Mouse (Mus musculus): Measurements from ENCODE around the gene Chrm3. TPM values are rescaled to one million over a fixed set of nuclear protein-coding genes. Genes with fewer than 3 reads are reported as not detected.
A peak's percentile ranks its signal among the peaks of the same experiment; 100 is the strongest.

Gene Chrm3
- total and polyA plus RNA-seq, 2 experiments from 2014 or later: 2.8 to 14.8 TPM

- Histone ChIP-seq H3K9me3 (ENCODE audit: low read length) (no peaks in the 10 kb centered on the region), H3K4me1 (ENCODE audit: insufficient read depth) (no peaks in the 10 kb centered on the region), H3K4me2 (ENCODE audit: low read depth) (no peak overlapping the region), H3K27ac (ENCODE audit: low read depth, low read length) (no peak overlapping the region), H3K27me3 (ENCODE audit: insufficient read depth, low read length) (no peaks in the 10 kb centered on the region), H3K9ac (no peak overlapping the region), H3K4me3 (ENCODE audit: low read depth, low read length) (no peak overlapping the region), H3K36me3 (ENCODE audit: insufficient read depth) (no peaks in the 10 kb centered on the region)
- DNase-seq: peak; percentile 48
- ATAC-seq: peak; percentile 79
- no peak for TF ChIP-seq CTCF (IDR thresholded peaks at IDR 0.05; ENCODE audit: low read depth)
- 44% methylated on average over 2 of the region's 2 CpGs for whole genome bisulfite sequencing
Measured at GRCm38 (mm10) chr13:10057644-10058198, 302.9 kb downstream of the Chrm3 start.

- TF ChIP-seq CTCF (IDR thresholded peaks at IDR 0.05; ENCODE audit: low read depth): no peak
Measured at GRCm38 (mm10) chr13:10054086-10054485, 306.6 kb downstream of the Chrm3 start.

GRCm38 (mm10) chr13:10053301-10053889, 307.3 kb downstream of the Chrm3 start:
- TF ChIP-seq CTCF (IDR thresholded peaks at IDR 0.05; ENCODE audit: low read depth): no peak
- Histone ChIP-seq H3K9ac (no peak overlapping the region), H3K27me3 (ENCODE audit: insufficient read depth, low read length) (no peaks in the 10 kb centered on the region), H3K4me1 (ENCODE audit: insufficient read depth) (no peaks in the 10 kb centered on the region), H3K4me2 (ENCODE audit: low read depth) (no peak overlapping the region), H3K27ac (ENCODE audit: low read depth, low read length) (no peak overlapping the region), H3K9me3 (ENCODE audit: low read length) (no peaks in the 10 kb centered on the region), H3K4me3 (ENCODE audit: low read depth, low read length) (no peak overlapping the region), H3K36me3 (ENCODE audit: insufficient read depth) (no peaks in the 10 kb centered on the region)
- DNase-seq (peak; percentile 72), ATAC-seq (peak; percentile 68)
- 59% methylated on average over 8 of the region's 8 CpGs for WGBS

More at GRCm38 (mm10) chr13:10054086-10054485, 306.6 kb downstream of the Chrm3 start:
- H3K9ac ChIP-seq: no peak overlapping the region
- ATAC-seq (no peak), DNase-seq (no peak)
- no peak overlapping the region for H3K27ac ChIP-seq (ENCODE audit: low read depth, low read length)
- no peaks in the 10 kb centered on the region for H3K9me3 ChIP-seq (ENCODE audit: low read length)
- H3K27me3 ChIP-seq (ENCODE audit: insufficient read depth, low read length): no peaks in the 10 kb centered on the region
- no peaks in the 10 kb centered on the region for H3K4me1 ChIP-seq (ENCODE audit: insufficient read depth)
- H3K4me3 ChIP-seq (ENCODE audit: low read depth, low read length): no peak overlapping the region
- H3K4me2 ChIP-seq (ENCODE audit: low read depth): no peak overlapping the region
- no peaks in the 10 kb centered on the region for H3K36me3 ChIP-seq (ENCODE audit: insufficient read depth)

GRCm38 (mm10) chr13:10045651-10046350, 314.8 kb downstream of the Chrm3 start:
- Histone ChIP-seq H3K36me3 (ENCODE audit: insufficient read depth) (no peaks in the 10 kb centered on the region), H3K27ac (ENCODE audit: low read depth, low read length) (no peak overlapping the region), H3K9ac (no peak overlapping the region), H3K4me2 (ENCODE audit: low read depth) (no peak overlapping the region), H3K4me3 (ENCODE audit: low read depth, low read length) (no peak overlapping the region), H3K9me3 (ENCODE audit: low read length) (no peaks in the 10 kb centered on the region), H3K4me1 (ENCODE audit: insufficient read depth) (no peaks in the 10 kb centered on the region), H3K27me3 (ENCODE audit: insufficient read depth, low read length) (no peaks in the 10 kb centered on the region)
- ATAC-seq (no peak), DNase-seq (no peak)
- 69% methylated on average over 7 of the region's 7 CpGs for WGBS
- no peak for TF ChIP-seq CTCF (IDR thresholded peaks at IDR 0.05; ENCODE audit: low read depth)

GRCm38 (mm10) chr13:10044084-10044483, 316.6 kb downstream of the Chrm3 start:
- no peak overlapping the region for H3K9ac ChIP-seq
- no peaks in the 10 kb centered on the region for H3K9me3 ChIP-seq (ENCODE audit: low read length)
- H3K27me3 ChIP-seq (ENCODE audit: insufficient read depth, low read length): no peaks in the 10 kb centered on the region
- no peak overlapping the region for H3K4me3 ChIP-seq (ENCODE audit: low read depth, low read length)
- 64% methylated on average over 4 of the region's 4 CpGs for WGBS
- no peak for ATAC-seq
- no peak for TF ChIP-seq CTCF (IDR thresholded peaks at IDR 0.05; ENCODE audit: low read depth)
- no peaks in the 10 kb centered on the region for H3K4me1 ChIP-seq (ENCODE audit: insufficient read depth)
- no peak for DNase-seq
- H3K27ac ChIP-seq (ENCODE audit: low read depth, low read length): no peak overlapping the region
- no peak overlapping the region for H3K4me2 ChIP-seq (ENCODE audit: low read depth)
- no peaks in the 10 kb centered on the region for H3K36me3 ChIP-seq (ENCODE audit: insufficient read depth)

GRCm38 (mm10) chr13:10033570-10034399, 326.9 kb downstream of the Chrm3 start:
- no peak overlapping the region for H3K27ac ChIP-seq (ENCODE audit: low read depth, low read length)
- no peak overlapping the region for H3K4me3 ChIP-seq (ENCODE audit: low read depth, low read length)
- TF ChIP-seq CTCF (IDR thresholded peaks at IDR 0.05; ENCODE audit: low read depth): no peak
- H3K27me3 ChIP-seq (ENCODE audit: insufficient read depth, low read length): no peaks in the 10 kb centered on the region
- ATAC-seq (no peak), DNase-seq (no peak)
- H3K4me1 ChIP-seq (ENCODE audit: insufficient read depth): no peaks in the 10 kb centered on the region
- H3K36me3 ChIP-seq (ENCODE audit: insufficient read depth): no peaks in the 10 kb centered on the region
- no peak overlapping the region for H3K4me2 ChIP-seq (ENCODE audit: low read depth)
- no peak overlapping the region for H3K9ac ChIP-seq
- H3K9me3 ChIP-seq (ENCODE audit: low read length): no peaks in the 10 kb centered on the region
- WGBS: 24% methylated on average over 17 of the region's 18 CpGs
